Mouse (Mus musculus): Measurements from ENCODE around the gene Bud31. TPM values are rescaled to one million over a fixed set of nuclear protein-coding genes. Genes with fewer than 3 reads are reported as not detected.
"Not testable (repeated sequence)": the region's sequence is repeated elsewhere in the genome, so short reads cannot be mapped to it uniquely, and the experiment has no call there.

The Bud31 gene
- polyA plus RNA-seq, 1 experiment from 2014 or later = 186 TPM

DNA sequence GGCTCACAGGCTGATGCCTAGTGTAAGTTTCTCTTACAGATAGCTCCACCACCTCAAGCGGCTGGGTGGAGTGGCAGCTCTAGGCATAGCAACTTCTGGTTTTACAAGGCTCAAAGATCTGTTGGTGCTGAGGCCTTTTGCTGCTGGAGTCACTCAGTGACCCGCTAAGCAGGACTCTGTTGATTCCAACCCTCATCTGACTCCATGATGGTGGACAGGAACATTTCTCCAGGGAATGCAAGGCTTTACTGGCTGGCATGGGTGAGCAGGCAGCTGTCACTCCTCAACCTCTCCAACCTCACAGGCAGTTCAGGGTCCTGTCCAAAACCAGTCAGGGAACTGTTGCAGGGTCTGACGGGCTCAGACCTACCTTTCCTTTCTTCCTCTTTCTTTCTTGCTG, 9.2 kb upstream of the Bud31 start:
- Histone ChIP-seq H3K9ac (replicated peaks; ENCODE audit: low read depth, low read length) (no peak overlapping the region), H3K27me3 (ENCODE audit: control insufficient read depth, insufficient read depth, low read length) (no peaks in the 10 kb centered on the region), H3K4me2 (replicated peaks; ENCODE audit: low read depth, low read length) (no peak overlapping the region), H3K9me3 (ENCODE audit: control insufficient read depth, low read depth, low read length) (no peaks in the 10 kb centered on the region), H3K36me3 (ENCODE audit: control insufficient read depth, insufficient read depth, low read length) (peaks cover 76% of the 10 kb centered on the region), H3K27ac (ENCODE audit: low read length) (no peak overlapping the region), H3K4me3 (ENCODE audit: low read depth, low read length) (no peak overlapping the region), H3K4me1 (ENCODE audit: control insufficient read depth, insufficient read depth, low read length) (no peaks in the 10 kb centered on the region)
- 92% methylated on average over 3 of the region's 3 CpGs for WGBS
- no peak for ATAC-seq (ENCODE audit: insufficient number of reproducible peaks, insufficient read depth, low FRiP score, low read depth)

DNA sequence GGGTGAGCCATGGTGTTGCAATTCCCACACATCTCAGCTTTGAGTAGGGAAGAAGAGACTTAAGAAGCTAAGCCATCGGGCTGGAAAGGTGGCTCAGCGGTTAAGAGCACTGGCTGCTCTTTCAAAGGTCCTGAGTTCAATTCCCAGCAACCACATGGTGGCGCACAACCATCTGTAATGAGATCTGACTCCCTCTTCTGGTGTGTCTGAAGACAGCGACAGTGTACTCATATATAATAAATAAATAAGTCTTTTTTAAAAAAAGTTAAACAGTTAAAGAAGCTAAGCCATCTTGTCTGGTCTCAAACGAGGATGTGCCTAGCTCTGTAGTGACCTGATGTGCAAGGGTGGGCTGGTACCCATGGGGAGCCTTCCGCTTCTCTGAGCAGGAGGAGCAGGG, 6.9 kb upstream of the Bud31 start:
- H3K36me3 ChIP-seq (ENCODE audit: control insufficient read depth, insufficient read depth, low read length) = peaks cover 77% of the 10 kb centered on the region
- not testable (repeated sequence) for H3K27me3 ChIP-seq (ENCODE audit: control insufficient read depth, insufficient read depth, low read length); H3K4me1 ChIP-seq (ENCODE audit: control insufficient read depth, insufficient read depth, low read length); H3K4me2 ChIP-seq (replicated peaks; ENCODE audit: low read depth, low read length); H3K9ac ChIP-seq (replicated peaks; ENCODE audit: low read depth, low read length); H3K27ac ChIP-seq (ENCODE audit: low read length); ATAC-seq (ENCODE audit: insufficient number of reproducible peaks, insufficient read depth, low FRiP score, low read depth); H3K9me3 ChIP-seq (ENCODE audit: control insufficient read depth, low read depth, low read length); H3K4me3 ChIP-seq (ENCODE audit: low read depth, low read length)
- 88% methylated on average over 6 of the region's 6 CpGs for WGBS

DNA sequence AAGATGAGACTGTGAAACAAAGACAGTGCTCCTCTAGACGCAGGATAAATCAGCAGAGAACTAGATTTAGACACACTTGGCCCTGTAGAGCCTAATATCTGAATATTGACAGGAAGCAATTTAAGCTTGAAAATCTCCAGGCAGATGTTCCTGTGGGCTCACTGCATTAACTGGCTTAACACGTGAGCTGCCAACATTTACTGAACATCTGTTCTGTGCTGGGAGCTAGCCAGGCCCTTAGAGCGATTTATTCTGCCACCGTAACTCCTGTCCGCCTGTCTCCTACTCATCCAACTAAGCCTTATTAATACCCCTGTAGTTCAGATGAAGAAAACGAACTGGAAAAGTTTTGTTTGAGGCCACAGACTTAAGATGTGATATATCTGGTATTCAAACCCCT, 1.3 kb upstream of the Bud31 start:
- Histone ChIP-seq H3K27me3 (ENCODE audit: control insufficient read depth, insufficient read depth, low read length) (no peaks in the 10 kb centered on the region), H3K4me2 (replicated peaks; ENCODE audit: low read depth, low read length) (peak overlapping the region; percentile 62), H3K9ac (replicated peaks; ENCODE audit: low read depth, low read length) (peak overlapping the region; percentile 81), H3K9me3 (ENCODE audit: control insufficient read depth, low read depth, low read length) (no peaks in the 10 kb centered on the region), H3K4me1 (ENCODE audit: control insufficient read depth, insufficient read depth, low read length) (peaks cover 17% of the 10 kb centered on the region; the same call in 1 of the 2 replicates), H3K36me3 (ENCODE audit: control insufficient read depth, insufficient read depth, low read length) (peaks cover 54% of the 10 kb centered on the region), H3K4me3 (ENCODE audit: low read depth, low read length) (peak overlapping the region; percentile 99), H3K27ac (ENCODE audit: low read length) (peak overlapping the region; percentile 79; the same call in 1 of the 2 replicates)
- no peak for ATAC-seq (ENCODE audit: insufficient number of reproducible peaks, insufficient read depth, low FRiP score, low read depth)
- 5% methylated on average over 6 of the region's 6 CpGs for WGBS

DNA sequence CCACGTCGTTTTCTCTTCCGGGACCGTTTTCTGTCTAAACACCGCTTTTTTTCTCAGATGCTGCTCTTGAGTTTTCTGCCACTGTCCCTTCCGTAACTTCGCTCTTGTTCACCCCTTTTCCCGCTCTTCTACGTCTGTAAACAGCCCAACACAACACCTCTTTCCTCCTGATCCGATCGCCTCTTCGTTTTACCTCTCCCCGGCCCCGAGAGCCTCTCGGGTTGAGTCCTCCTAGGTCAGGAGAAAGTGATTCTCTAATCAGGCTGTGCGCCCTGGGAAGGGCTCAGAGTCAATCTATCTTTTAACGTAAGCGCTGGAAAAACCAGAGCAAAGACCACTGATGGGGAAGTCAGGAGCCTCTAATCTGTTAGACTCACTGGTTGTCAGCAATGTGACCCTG, 449 bp downstream of the Bud31 start:
- H3K9ac ChIP-seq (replicated peaks; ENCODE audit: low read depth, low read length) = peak overlapping the region; percentile 81
- no peaks in the 10 kb centered on the region for H3K27me3 ChIP-seq (ENCODE audit: control insufficient read depth, insufficient read depth, low read length)
- H3K9me3 ChIP-seq (ENCODE audit: control insufficient read depth, low read depth, low read length) = no peaks in the 10 kb centered on the region
- H3K36me3 ChIP-seq (ENCODE audit: control insufficient read depth, insufficient read depth, low read length) = peaks cover 47% of the 10 kb centered on the region
- peak overlapping the region; percentile 99 for H3K4me3 ChIP-seq (ENCODE audit: low read depth, low read length)
- H3K4me1 ChIP-seq (ENCODE audit: control insufficient read depth, insufficient read depth, low read length) = peaks cover 17% of the 10 kb centered on the region; the same call in 1 of the 2 replicates
- H3K27ac ChIP-seq (ENCODE audit: low read length) = peak overlapping the region; percentile 79
- no peak for ATAC-seq (ENCODE audit: insufficient number of reproducible peaks, insufficient read depth, low FRiP score, low read depth)
- H3K4me2 ChIP-seq (replicated peaks; ENCODE audit: low read depth, low read length) = peak overlapping the region; percentile 71
- under 1% methylated on average over 18 of the region's 18 CpGs for WGBS

DNA sequence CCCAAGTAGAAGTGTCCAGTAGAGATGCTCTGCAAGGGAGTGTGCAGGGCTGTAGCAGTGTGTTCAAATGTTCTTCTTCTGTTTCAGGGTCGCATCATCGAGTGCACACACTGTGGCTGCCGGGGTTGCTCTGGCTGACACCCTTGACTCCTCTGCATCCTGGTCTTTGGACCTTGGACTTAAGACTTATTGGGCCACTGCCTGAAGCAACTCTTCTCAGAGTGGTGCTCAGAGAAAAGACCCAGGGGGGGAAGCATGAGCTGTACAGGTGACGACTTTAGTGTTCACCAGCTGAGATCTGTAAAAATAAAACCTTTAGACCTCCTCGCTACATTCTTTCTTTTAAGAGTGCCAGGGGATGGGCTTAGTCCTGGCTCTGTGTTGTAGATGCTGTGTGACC, 7.6 kb downstream of the Bud31 start:
- H3K9me3 ChIP-seq (ENCODE audit: control insufficient read depth, low read depth, low read length) = no peaks in the 10 kb centered on the region
- no peaks in the 10 kb centered on the region for H3K4me1 ChIP-seq (ENCODE audit: control insufficient read depth, insufficient read depth, low read length)
- H3K9ac ChIP-seq (replicated peaks; ENCODE audit: low read depth, low read length) = no peak overlapping the region
- no peak overlapping the region for H3K4me3 ChIP-seq (ENCODE audit: low read depth, low read length)
- no peaks in the 10 kb centered on the region for H3K27me3 ChIP-seq (ENCODE audit: control insufficient read depth, insufficient read depth, low read length)
- WGBS = 91% methylated on average over 5 of the region's 5 CpGs
- no peak overlapping the region for H3K4me2 ChIP-seq (replicated peaks; ENCODE audit: low read depth, low read length)
- no peak for ATAC-seq (ENCODE audit: insufficient number of reproducible peaks, insufficient read depth, low FRiP score, low read depth)
- no peak overlapping the region for H3K27ac ChIP-seq (ENCODE audit: low read length)
- peaks cover 67% of the 10 kb centered on the region for H3K36me3 ChIP-seq (ENCODE audit: control insufficient read depth, insufficient read depth, low read length)

DNA sequence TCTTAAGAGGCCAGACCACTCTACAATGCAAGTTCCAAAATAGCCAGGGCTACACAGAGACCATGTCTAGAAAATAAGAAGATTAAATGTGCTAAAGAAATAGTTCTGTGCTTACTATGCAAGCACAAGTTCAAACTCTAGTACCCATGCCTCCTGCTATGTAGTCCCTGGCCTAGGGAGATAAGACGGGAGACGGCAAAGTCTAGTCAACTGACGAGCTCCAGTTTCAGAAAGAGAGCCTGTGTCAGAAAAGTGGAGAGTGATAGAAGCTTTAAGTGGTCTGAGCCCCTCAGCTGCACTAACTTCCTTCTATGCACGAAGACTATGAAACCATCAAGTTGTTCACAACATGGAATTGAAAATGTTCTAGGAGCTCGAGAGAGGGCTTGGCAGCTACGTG, 9.1 kb downstream of the Bud31 start:
- no peak for ATAC-seq (ENCODE audit: insufficient number of reproducible peaks, insufficient read depth, low FRiP score, low read depth)

DNA sequence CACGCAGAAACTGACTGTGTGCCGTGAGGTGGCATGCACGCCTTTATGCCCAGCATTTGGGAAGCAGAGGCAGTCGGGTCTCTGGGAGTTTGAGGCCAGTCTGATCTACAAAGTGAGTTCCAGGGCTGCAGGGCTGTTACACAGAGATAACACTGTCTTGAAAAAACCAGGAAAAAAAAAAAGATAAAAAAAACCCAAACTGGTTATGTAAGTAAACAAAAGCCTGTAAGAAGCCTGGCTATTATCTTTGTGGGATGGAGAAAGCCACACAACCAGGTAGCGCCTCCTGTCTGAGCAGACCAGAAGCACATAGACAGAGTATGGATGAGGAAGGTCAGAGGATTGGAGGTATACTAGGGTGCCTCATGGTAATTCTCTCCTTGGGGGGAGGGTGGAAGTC, 12.5 kb downstream of the Bud31 start:
- no peaks in the 10 kb centered on the region for H3K27me3 ChIP-seq (ENCODE audit: control insufficient read depth, insufficient read depth, low read length)
- no peak overlapping the region for H3K9ac ChIP-seq (replicated peaks; ENCODE audit: low read depth, low read length)
- H3K4me1 ChIP-seq (ENCODE audit: control insufficient read depth, insufficient read depth, low read length) = no peaks in the 10 kb centered on the region
- H3K9me3 ChIP-seq (ENCODE audit: control insufficient read depth, low read depth, low read length) = no peaks in the 10 kb centered on the region
- H3K4me2 ChIP-seq (replicated peaks; ENCODE audit: low read depth, low read length) = no peak overlapping the region
- peaks cover 51% of the 10 kb centered on the region for H3K36me3 ChIP-seq (ENCODE audit: control insufficient read depth, insufficient read depth, low read length)
- ATAC-seq (ENCODE audit: insufficient number of reproducible peaks, insufficient read depth, low FRiP score, low read depth) = no peak
- no peak overlapping the region for H3K4me3 ChIP-seq (ENCODE audit: low read depth, low read length)
- no peak overlapping the region for H3K27ac ChIP-seq (ENCODE audit: low read length)
- WGBS = 91% methylated on average over 5 of the region's 5 CpGs

More for the DNA sequence above, 9.1 kb downstream of the Bud31 start:
- no peak overlapping the region for H3K9ac ChIP-seq (replicated peaks; ENCODE audit: low read depth, low read length)
- H3K27me3 ChIP-seq (ENCODE audit: control insufficient read depth, insufficient read depth, low read length) = no peaks in the 10 kb centered on the region
- peaks cover 64% of the 10 kb centered on the region for H3K36me3 ChIP-seq (ENCODE audit: control insufficient read depth, insufficient read depth, low read length)
- H3K4me1 ChIP-seq (ENCODE audit: control insufficient read depth, insufficient read depth, low read length) = no peaks in the 10 kb centered on the region
- no peak overlapping the region for H3K4me3 ChIP-seq (ENCODE audit: low read depth, low read length)
- H3K9me3 ChIP-seq (ENCODE audit: control insufficient read depth, low read depth, low read length) = no peaks in the 10 kb centered on the region
- H3K27ac ChIP-seq (ENCODE audit: low read length) = no peak overlapping the region
- 90% methylated on average over 6 of the region's 6 CpGs for WGBS
- no peak overlapping the region for H3K4me2 ChIP-seq (replicated peaks; ENCODE audit: low read depth, low read length)

DNA sequence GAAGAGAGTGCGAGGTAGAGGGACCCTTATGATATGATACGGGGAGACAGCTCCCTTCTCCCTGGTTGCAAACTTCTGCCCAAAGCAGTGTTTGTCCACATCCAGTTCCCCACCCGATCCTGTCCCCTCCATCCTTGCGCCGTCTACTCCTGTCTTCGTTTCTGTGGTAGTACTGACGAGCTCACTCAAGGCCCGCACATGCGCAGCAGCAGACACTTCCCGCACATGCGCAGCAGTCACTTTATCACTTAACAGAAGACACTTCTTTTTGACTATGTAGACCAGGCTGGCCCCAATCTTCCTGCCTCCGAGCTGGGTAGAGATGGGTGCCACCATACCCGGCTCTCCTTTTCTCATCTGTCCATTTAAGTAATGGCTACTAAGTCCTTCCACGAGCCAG, 21.2 kb downstream of the Bud31 start:
- Histone ChIP-seq H3K9ac (replicated peaks; ENCODE audit: low read depth, low read length) (no peak overlapping the region), H3K4me2 (replicated peaks; ENCODE audit: low read depth, low read length) (no peak overlapping the region)
- WGBS = 94% methylated on average over 14 of the region's 14 CpGs

DNA sequence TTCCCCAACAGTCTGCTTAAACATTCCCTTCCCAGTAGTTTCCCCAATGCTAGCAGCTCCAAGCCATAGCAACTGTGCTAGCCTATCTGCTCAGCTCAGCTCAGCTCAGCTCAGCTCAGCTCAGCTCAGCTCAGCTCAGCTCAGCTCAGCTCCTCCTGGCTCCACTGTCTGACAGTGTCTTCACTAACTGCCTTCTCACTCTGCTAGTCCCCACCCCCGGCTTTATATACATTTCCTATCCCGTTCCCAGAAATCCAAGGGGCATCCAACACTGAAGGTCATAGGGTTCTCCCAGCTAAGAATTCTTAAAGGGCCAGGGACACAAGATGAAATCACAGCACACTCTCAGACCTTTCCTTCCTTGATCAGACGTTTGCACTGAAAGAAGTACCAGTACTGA, 24.5 kb downstream of the Bud31 start:
- H3K9me3 ChIP-seq (ENCODE audit: control insufficient read depth, low read depth, low read length) = no peaks in the 10 kb centered on the region
- H3K9ac ChIP-seq (replicated peaks; ENCODE audit: low read depth, low read length) = no peak overlapping the region
- WGBS = 51% methylated on average over 3 of the region's 3 CpGs
- peaks cover 11% of the 10 kb centered on the region; the same call in 1 of the 2 replicates for H3K4me1 ChIP-seq (ENCODE audit: control insufficient read depth, insufficient read depth, low read length)
- H3K27ac ChIP-seq (ENCODE audit: low read length) = no peak overlapping the region
- H3K36me3 ChIP-seq (ENCODE audit: control insufficient read depth, insufficient read depth, low read length) = peaks cover 18% of the 10 kb centered on the region
- no peak overlapping the region for H3K4me3 ChIP-seq (ENCODE audit: low read depth, low read length)
- no peak overlapping the region for H3K4me2 ChIP-seq (replicated peaks; ENCODE audit: low read depth, low read length)
- ATAC-seq (ENCODE audit: insufficient number of reproducible peaks, insufficient read depth, low FRiP score, low read depth) = no peak
- no peaks in the 10 kb centered on the region for H3K27me3 ChIP-seq (ENCODE audit: control insufficient read depth, insufficient read depth, low read length)

More for the DNA sequence above, 21.2 kb downstream of the Bud31 start:
- Histone ChIP-seq H3K4me3 (ENCODE audit: low read depth, low read length) (no peak overlapping the region), H3K27ac (ENCODE audit: low read length) (no peak overlapping the region), H3K9me3 (ENCODE audit: control insufficient read depth, low read depth, low read length) (no peaks in the 10 kb centered on the region), H3K27me3 (ENCODE audit: control insufficient read depth, insufficient read depth, low read length) (no peaks in the 10 kb centered on the region), H3K4me1 (ENCODE audit: control insufficient read depth, insufficient read depth, low read length) (no peaks in the 10 kb centered on the region), H3K36me3 (ENCODE audit: control insufficient read depth, insufficient read depth, low read length) (peaks cover 33% of the 10 kb centered on the region)
- no peak for ATAC-seq (ENCODE audit: insufficient number of reproducible peaks, insufficient read depth, low FRiP score, low read depth)
